Mouse (Mus musculus): ENCODE data around the gene Bmp2k. TPM values are rescaled to one million over a fixed set of nuclear protein-coding genes. Genes with fewer than 3 reads are reported as not detected.
A peak's percentile ranks its signal among the peaks of the same experiment; 100 is the strongest.

The Bmp2k gene
- polyA plus RNA-seq, 1 experiment from 2014 or later, result 11.8 TPM

DNA sequence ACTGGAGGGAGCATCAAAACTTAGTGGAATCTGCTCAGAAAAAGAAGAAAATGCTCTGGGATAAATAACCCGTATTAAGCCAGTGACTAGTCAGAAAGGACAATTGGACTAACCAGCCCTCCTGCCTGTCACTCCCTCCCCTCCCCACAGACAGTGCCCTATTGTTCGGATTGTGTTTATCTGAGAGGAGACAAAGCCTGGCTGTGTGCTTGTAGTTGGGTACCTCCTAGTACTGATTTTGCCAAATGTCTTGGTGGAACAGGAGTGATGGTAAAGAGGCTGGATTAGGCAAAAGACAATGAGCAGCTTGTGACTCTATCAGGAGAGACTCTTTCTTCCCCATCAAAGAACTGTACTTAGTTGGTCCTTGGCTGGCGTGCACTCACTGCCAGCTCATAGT is 40.6 kb upstream of the Bmp2k start:
- DNase-seq (no peak), ATAC-seq (ENCODE audit: low FRiP score, low TSS enrichment) (no peak)
- 0 out of 2 replicates have a peak, but pooled peaks cover 2% of the 10 kb centered on the region for H3K4me1 ChIP-seq (ENCODE audit: control insufficient read depth, insufficient read depth, low read length)
- H3K9me3 ChIP-seq (ENCODE audit: control insufficient read depth, low read length), result no peaks in the 10 kb centered on the region
- no peaks in the 10 kb centered on the region for H3K27me3 ChIP-seq (ENCODE audit: control insufficient read depth, insufficient read depth, low read length)
- no peak overlapping the region for H3K4me2 ChIP-seq (ENCODE audit: low read length)
- H3K36me3 ChIP-seq (ENCODE audit: control insufficient read depth, insufficient read depth, low read length), result no peaks in the 10 kb centered on the region
- no peak overlapping the region for H3K9ac ChIP-seq (replicated peaks; ENCODE audit: low read length)
- 19% methylated on average over 3 of the region's 3 CpGs for WGBS
- H3K27ac ChIP-seq (replicated peaks; ENCODE audit: low read depth, low read length), result no peak overlapping the region
- H3K4me3 ChIP-seq (replicated peaks; ENCODE audit: low read depth, low read length), result no peak overlapping the region

DNA sequence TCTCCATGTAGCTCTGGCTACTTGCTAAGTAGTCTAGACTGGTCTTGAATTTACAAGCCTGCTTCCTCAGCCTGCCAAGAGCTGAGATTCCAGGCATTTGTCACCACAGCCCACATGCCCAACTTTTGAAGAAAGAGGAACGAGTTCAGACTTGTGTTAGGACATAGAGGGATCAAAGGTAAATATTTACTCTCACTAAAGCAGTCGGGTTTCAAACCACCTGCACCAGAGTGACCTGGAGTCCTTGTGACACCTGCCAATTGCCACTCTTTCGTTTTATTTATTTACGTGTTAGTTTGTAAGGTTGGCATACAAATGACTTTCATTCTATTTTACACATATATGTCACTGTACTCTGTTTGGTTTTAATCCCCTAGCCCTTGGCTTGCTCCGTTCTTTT is 36.4 kb upstream of the Bmp2k start:
- H3K27ac ChIP-seq (replicated peaks; ENCODE audit: low read depth, low read length), result no peak overlapping the region
- ATAC-seq (ENCODE audit: low FRiP score, low TSS enrichment), result no peak
- no peaks in the 10 kb centered on the region for H3K27me3 ChIP-seq (ENCODE audit: control insufficient read depth, insufficient read depth, low read length)
- no peak overlapping the region for H3K9ac ChIP-seq (replicated peaks; ENCODE audit: low read length)
- WGBS, result 87% methylated on average over 5 of the region's 5 CpGs
- H3K9me3 ChIP-seq (ENCODE audit: control insufficient read depth, low read length), result no peaks in the 10 kb centered on the region
- no peak overlapping the region for H3K4me3 ChIP-seq (replicated peaks; ENCODE audit: low read depth, low read length)
- no peak for DNase-seq
- no peaks in the 10 kb centered on the region for H3K36me3 ChIP-seq (ENCODE audit: control insufficient read depth, insufficient read depth, low read length)
- H3K4me1 ChIP-seq (ENCODE audit: control insufficient read depth, insufficient read depth, low read length), result no peaks in the 10 kb centered on the region
- no peak overlapping the region for H3K4me2 ChIP-seq (ENCODE audit: low read length)

DNA sequence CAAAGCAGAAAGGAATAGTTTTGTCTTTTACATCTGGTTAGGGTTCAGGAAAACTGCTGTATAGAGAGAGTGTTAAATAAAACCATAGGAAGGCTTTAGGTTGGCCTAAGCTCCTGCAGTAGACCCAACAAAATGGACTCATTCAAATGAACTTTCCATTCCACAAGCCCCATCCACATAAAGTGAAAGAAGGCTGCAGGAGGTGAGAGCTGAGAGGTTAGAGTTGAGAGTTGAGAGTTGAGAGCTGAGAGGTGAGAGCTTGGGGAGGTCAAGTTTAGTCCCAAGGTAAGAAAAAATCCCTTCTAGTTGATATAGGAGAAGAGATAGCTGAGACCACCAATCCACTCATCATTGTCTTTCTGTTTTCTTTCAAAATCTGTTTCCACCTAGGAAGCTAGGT is 35.6 kb upstream of the Bmp2k start:
- H3K9ac ChIP-seq (replicated peaks; ENCODE audit: low read length), result no peak overlapping the region
- H3K9me3 ChIP-seq (ENCODE audit: control insufficient read depth, low read length), result no peaks in the 10 kb centered on the region
- ATAC-seq (ENCODE audit: low FRiP score, low TSS enrichment) (no peak), DNase-seq (no peak)
- H3K4me3 ChIP-seq (replicated peaks; ENCODE audit: low read depth, low read length), result no peak overlapping the region
- H3K27ac ChIP-seq (replicated peaks; ENCODE audit: low read depth, low read length), result no peak overlapping the region
- H3K4me1 ChIP-seq (ENCODE audit: control insufficient read depth, insufficient read depth, low read length), result no peaks in the 10 kb centered on the region
- H3K4me2 ChIP-seq (ENCODE audit: low read length), result no peak overlapping the region
- H3K36me3 ChIP-seq (ENCODE audit: control insufficient read depth, insufficient read depth, low read length), result no peaks in the 10 kb centered on the region
- no peaks in the 10 kb centered on the region for H3K27me3 ChIP-seq (ENCODE audit: control insufficient read depth, insufficient read depth, low read length)

DNA sequence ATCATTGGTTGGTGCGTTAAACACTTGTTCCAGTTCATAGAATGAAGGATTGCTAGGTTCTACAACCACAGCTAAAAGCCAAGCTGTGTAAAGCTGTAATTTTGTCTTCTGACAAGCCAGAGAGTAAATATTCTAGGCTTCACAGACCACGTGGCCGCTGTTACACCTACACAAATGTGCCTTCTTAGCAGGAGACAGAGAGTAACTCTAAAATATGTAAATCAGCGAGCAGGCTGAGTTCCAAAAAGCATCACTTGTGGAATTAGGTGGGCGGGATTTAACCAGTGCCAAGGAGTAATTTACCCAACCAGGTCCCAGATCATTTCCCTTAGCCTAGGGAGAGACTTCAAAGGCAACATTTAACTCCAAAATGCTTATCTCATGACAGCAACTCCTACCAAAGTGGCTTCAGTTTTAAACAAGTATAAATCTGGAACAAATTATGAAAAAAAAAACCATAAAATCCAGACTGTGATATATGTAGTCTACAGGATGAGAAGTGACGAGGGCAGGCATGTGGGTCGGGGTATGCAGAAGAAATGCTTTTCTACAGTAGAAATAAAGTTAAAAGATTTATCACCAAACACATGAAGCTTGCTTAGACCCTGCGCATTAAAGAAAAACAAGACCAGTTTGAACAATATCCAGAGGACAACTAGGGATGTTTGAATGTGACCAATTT is 35.1 kb upstream of the Bmp2k start:
- DNase-seq (no peak), ATAC-seq (ENCODE audit: low FRiP score, low TSS enrichment) (no peak)
- Histone ChIP-seq H3K36me3 (ENCODE audit: control insufficient read depth, insufficient read depth, low read length) (no peaks in the 10 kb centered on the region), H3K27ac (replicated peaks; ENCODE audit: low read depth, low read length) (no peak overlapping the region), H3K4me2 (ENCODE audit: low read length) (no peak overlapping the region), H3K4me3 (replicated peaks; ENCODE audit: low read depth, low read length) (no peak overlapping the region), H3K9ac (replicated peaks; ENCODE audit: low read length) (no peak overlapping the region), H3K9me3 (ENCODE audit: control insufficient read depth, low read length) (no peaks in the 10 kb centered on the region), H3K4me1 (ENCODE audit: control insufficient read depth, insufficient read depth, low read length) (no peaks in the 10 kb centered on the region), H3K27me3 (ENCODE audit: control insufficient read depth, insufficient read depth, low read length) (no peaks in the 10 kb centered on the region)
- WGBS, result 79% methylated on average over 8 of the region's 8 CpGs

DNA sequence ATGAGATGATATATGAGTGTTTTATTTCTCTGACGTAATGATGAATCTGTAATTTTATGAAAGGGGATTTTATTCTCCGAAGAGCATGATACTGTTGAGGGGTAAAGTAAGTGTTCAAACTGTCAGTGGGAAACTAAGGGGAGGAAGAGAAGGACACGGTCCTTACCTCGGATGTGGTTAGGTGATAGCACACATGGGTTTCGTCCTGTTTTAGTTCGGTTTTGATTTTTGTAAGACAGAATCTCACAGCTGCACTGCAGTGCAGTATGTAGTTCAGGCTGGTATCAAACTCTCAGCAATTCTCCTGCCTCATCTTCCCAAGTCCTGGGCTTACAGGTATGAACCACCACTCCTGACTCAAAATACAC is 34.6 kb upstream of the Bmp2k start:
- H3K9ac ChIP-seq (replicated peaks; ENCODE audit: low read length), result no peak overlapping the region
- no peaks in the 10 kb centered on the region for H3K36me3 ChIP-seq (ENCODE audit: control insufficient read depth, insufficient read depth, low read length)
- ATAC-seq (ENCODE audit: low FRiP score, low TSS enrichment) (no peak), DNase-seq (no peak)
- H3K27ac ChIP-seq (replicated peaks; ENCODE audit: low read depth, low read length), result no peak overlapping the region
- H3K4me1 ChIP-seq (ENCODE audit: control insufficient read depth, insufficient read depth, low read length), result no peaks in the 10 kb centered on the region
- H3K4me3 ChIP-seq (replicated peaks; ENCODE audit: low read depth, low read length), result no peak overlapping the region
- H3K9me3 ChIP-seq (ENCODE audit: control insufficient read depth, low read length), result no peaks in the 10 kb centered on the region
- no peaks in the 10 kb centered on the region for H3K27me3 ChIP-seq (ENCODE audit: control insufficient read depth, insufficient read depth, low read length)
- H3K4me2 ChIP-seq (ENCODE audit: low read length), result no peak overlapping the region
- 95% methylated on average over 6 of the region's 6 CpGs for WGBS

DNA sequence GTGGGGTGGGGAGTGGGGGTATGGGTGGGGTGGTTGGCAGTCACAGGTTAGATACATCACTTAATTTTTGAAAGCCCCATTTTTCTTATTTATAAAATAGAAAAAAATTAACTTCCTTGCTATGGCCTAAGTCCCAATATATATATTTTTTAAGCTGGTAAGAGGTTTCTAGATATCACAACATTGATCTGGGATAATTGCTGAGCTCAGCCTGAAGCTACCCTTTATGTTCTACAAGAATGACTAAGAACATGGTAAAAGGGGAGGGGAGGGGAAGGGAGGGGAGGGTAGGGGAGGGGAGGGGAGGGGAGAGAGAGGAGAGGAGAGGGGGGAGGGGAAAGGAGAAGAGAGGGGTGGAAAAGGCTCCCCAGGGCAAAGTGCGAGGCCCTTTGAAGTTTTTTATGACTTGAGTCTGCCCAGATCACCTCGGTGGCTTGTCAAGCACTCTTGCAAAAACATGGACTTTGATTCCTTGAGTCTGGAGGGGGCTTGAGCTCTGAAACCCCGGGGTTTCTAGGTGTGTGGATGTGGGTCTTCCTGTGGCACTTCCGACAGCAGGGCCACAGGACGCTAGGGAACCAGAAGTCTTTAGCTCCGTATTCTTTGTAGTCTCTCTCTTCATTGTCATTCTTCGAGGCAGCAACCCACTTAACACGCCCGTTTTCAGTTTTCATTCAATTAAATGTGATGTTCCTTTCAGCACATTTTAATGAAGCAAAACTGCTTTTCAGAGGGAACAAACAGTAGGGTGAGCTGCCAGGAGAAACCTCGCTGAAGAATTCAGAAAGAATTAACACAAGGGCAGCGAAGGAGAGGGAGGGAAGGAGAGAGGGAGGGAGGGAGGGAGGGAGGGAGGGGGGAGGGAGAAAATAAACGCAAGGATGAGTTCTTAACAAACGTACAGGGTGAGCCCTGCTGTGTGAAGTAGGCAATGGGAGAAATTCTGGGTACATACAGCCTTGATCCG is 33.1 kb upstream of the Bmp2k start:
- Histone ChIP-seq H3K4me1 (ENCODE audit: control insufficient read depth, insufficient read depth, low read length) (no peaks in the 10 kb centered on the region), H3K27me3 (ENCODE audit: control insufficient read depth, insufficient read depth, low read length) (no peaks in the 10 kb centered on the region), H3K27ac (replicated peaks; ENCODE audit: low read depth, low read length) (no peak overlapping the region), H3K36me3 (ENCODE audit: control insufficient read depth, insufficient read depth, low read length) (no peaks in the 10 kb centered on the region), H3K4me2 (ENCODE audit: low read length) (peak overlapping the region; percentile 31), H3K9ac (replicated peaks; ENCODE audit: low read length) (no peak overlapping the region), H3K4me3 (replicated peaks; ENCODE audit: low read depth, low read length) (no peak overlapping the region), H3K9me3 (ENCODE audit: control insufficient read depth, low read length) (no peaks in the 10 kb centered on the region)
- DNase-seq (peak; percentile 40), ATAC-seq (ENCODE audit: low FRiP score, low TSS enrichment) (no peak)
- 2% methylated on average over 14 of the region's 14 CpGs for WGBS

DNA sequence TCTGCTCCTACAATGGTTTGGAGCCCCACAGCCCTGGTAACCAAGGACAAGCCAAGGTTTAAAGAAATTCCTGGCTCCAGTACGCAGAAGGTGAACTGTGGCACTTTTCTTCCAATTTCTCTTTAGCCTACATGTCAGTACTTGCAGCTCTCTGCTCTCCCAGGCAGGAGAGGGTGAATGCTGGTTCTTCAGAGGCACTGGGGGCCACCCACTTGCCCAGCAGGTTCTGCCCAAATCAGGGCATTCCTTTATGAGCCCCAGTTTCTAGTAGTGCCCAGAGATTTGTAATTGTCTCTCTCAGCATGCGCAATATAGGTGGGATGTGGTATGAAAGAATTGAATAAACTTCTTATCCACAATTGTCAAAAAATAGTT is 32.5 kb upstream of the Bmp2k start:
- ATAC-seq (ENCODE audit: low FRiP score, low TSS enrichment) (no peak; the same call in 1 of the 2 replicates), DNase-seq (no peak)
- Histone ChIP-seq H3K36me3 (ENCODE audit: control insufficient read depth, insufficient read depth, low read length) (no peaks in the 10 kb centered on the region), H3K27me3 (ENCODE audit: control insufficient read depth, insufficient read depth, low read length) (no peaks in the 10 kb centered on the region), H3K4me2 (ENCODE audit: low read length) (peak overlapping the region; percentile 31; the same call in 1 of the 2 replicates), H3K4me1 (ENCODE audit: control insufficient read depth, insufficient read depth, low read length) (no peaks in the 10 kb centered on the region), H3K27ac (replicated peaks; ENCODE audit: low read depth, low read length) (no peak overlapping the region), H3K9ac (replicated peaks; ENCODE audit: low read length) (no peak overlapping the region), H3K4me3 (replicated peaks; ENCODE audit: low read depth, low read length) (no peak overlapping the region), H3K9me3 (ENCODE audit: control insufficient read depth, low read length) (no peaks in the 10 kb centered on the region)
- WGBS, result 57% methylated on average over 2 of the region's 2 CpGs

DNA sequence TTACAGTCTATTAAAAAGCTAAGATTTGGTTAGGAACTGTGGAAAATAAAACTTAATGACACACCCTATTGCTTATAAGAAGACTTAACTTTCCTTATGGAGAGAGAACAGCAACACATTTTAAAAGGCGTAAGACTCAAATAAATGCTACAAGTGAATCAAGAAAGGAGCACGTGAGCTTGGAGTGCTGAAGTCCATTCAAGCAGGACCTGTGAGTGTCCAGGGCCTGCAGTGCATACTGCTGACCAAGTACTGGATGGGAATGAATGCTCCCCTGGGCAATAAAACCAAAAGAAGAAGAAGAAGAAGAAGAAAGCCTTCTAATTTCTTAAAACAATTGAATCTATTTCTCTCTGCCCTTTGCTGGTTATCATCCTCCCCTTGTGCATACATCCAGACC is 32.0 kb upstream of the Bmp2k start:
- Histone ChIP-seq H3K9me3 (ENCODE audit: control insufficient read depth, low read length) (no peaks in the 10 kb centered on the region), H3K27ac (replicated peaks; ENCODE audit: low read depth, low read length) (no peak overlapping the region), H3K4me2 (ENCODE audit: low read length) (no peak overlapping the region), H3K4me1 (ENCODE audit: control insufficient read depth, insufficient read depth, low read length) (no peaks in the 10 kb centered on the region), H3K9ac (replicated peaks; ENCODE audit: low read length) (no peak overlapping the region), H3K27me3 (ENCODE audit: control insufficient read depth, insufficient read depth, low read length) (no peaks in the 10 kb centered on the region), H3K4me3 (replicated peaks; ENCODE audit: low read depth, low read length) (no peak overlapping the region), H3K36me3 (ENCODE audit: control insufficient read depth, insufficient read depth, low read length) (no peaks in the 10 kb centered on the region)
- WGBS, result 78% methylated on average over 2 of the region's 2 CpGs
- no peak for ATAC-seq (ENCODE audit: low FRiP score, low TSS enrichment)
- no peak for DNase-seq

DNA sequence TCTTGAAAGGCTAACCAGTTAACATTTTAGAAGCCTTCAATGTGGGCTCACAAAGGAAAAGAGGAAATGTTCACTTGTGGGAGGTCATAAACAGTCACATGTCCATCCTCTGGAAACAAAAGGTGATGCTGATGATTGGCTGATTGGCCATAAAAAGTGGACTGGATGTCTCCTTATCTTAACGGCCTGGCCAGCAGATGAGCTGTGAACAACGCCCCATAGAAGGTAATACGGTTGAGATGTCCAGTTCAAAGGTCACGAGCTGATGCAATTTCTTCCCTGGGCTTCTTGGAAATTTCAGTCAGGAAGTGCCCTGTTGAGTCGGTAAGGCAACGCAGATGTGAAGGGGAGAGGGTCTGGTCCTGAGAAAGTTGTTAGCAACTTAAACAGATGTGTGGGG is 28.9 kb upstream of the Bmp2k start:
- Histone ChIP-seq H3K27ac (replicated peaks; ENCODE audit: low read depth, low read length) (no peak overlapping the region), H3K4me3 (replicated peaks; ENCODE audit: low read depth, low read length) (no peak overlapping the region), H3K9me3 (ENCODE audit: control insufficient read depth, low read length) (no peaks in the 10 kb centered on the region), H3K36me3 (ENCODE audit: control insufficient read depth, insufficient read depth, low read length) (no peaks in the 10 kb centered on the region), H3K4me2 (ENCODE audit: low read length) (no peak overlapping the region), H3K9ac (replicated peaks; ENCODE audit: low read length) (no peak overlapping the region), H3K27me3 (ENCODE audit: control insufficient read depth, insufficient read depth, low read length) (no peaks in the 10 kb centered on the region), H3K4me1 (ENCODE audit: control insufficient read depth, insufficient read depth, low read length) (no peaks in the 10 kb centered on the region)
- no peak for ATAC-seq (ENCODE audit: low FRiP score, low TSS enrichment)
- DNase-seq, result no peak
- 36% methylated on average over 6 of the region's 6 CpGs for WGBS
